Mouse (Mus musculus): ENCODE data around the gene Gm4353. TPM values are rescaled to one million over a fixed set of nuclear protein-coding genes. Genes with fewer than 3 reads are reported as not detected.

The Gm4353 gene
- polyA plus RNA-seq, 1 experiment: 0.18 TPM

DNA sequence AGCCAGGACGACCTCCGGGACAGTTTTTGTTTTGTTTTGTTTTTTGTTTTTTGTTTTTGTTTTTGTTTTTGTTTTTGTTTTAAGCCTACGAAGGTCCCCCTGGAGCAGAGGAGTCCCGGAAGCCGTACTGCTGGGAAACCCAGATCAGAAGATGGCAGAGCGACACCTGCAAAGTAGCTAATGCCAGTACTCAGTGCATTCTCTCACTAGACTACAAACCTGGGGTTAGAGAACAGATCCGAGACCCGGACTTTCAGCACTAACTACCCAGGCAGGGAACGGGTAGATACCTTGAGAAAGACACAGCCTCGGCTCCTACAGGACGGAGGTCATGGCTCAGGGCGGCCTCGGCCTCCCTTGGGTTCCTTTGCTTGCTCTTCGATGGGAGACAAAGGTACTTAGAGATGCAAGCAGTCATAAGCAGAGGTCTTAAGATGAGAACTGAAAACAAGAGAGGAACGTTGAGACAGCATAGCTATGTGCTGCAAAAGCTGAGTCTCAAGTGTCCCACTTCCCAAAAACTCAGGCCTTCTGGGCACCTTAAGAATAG lies 43.9 kb downstream of the Gm4353 start:
- peaks cover 2% of the 10 kb centered on the region; the same call in 1 of the 2 replicates for H3K4me1 ChIP-seq (ENCODE audit: control insufficient read depth, insufficient read depth, insufficient read length, low read length)
- no peaks in the 10 kb centered on the region for H3K36me3 ChIP-seq (ENCODE audit: control insufficient read depth, insufficient read depth, low read length)
- H3K27me3 ChIP-seq (ENCODE audit: control insufficient read depth, insufficient read depth, low read length): peaks cover 18% of the 10 kb centered on the region
- no peak overlapping the region for H3K4me3 ChIP-seq (ENCODE audit: low read depth, low read length)
- H3K27ac ChIP-seq (ENCODE audit: insufficient read depth, low read depth, low read length): no peak overlapping the region
- 34% methylated on average over 15 of the region's 15 CpGs for WGBS
- TF ChIP-seq POLR2A (IDR thresholded peaks at IDR 0.05; ENCODE audit: low read depth, low read length): no peak
- no peak for TF ChIP-seq CTCF (IDR thresholded peaks at IDR 0.05; ENCODE audit: extremely low read depth, insufficient read length, insufficient replicate concordance, low read depth, low read length)

DNA sequence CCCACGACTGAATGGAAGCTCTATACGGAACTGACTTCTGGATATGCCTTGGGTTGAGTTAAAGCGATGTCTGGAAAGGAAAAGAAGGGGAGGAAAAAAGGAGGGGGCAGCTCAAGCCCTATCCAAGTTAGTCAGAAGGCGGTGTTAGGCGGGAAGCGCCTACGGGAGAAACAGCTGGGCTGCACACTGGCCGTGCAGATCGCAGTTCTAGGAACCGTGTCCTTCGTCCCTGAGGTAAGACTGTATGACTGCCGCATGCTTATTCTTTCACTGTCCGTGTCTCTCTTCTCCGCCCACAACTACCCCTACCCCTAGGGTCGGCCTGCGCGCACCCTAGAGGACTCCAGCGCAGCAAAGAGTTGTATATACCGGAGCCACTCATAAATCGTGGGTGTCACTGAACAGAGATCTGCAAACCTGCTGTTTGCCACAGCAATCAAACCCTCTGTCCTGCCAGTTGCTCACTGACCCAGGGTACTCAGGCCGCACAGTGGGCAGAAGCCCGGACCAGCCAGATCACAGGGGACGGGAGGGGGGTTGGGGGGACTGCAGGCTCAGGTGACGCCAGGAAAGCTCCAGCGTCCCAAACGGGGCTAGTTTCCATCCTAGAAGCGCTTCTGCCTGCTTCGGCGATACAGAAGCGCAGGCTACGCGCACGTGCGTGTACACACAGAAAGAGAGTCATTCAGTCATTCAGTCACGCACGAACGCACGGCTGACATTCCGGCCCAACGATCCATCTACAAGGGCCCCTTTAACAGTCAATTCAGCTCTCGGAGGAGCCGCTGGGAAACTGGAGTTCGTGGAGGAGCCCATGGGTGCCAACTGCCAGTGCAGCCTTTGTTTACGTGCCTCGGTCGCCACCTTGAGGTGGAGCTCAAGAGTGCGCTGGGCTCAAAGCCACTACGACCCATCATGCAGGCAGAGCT lies 44.6 kb downstream of the Gm4353 start:
- TF ChIP-seq CTCF (IDR thresholded peaks at IDR 0.05; ENCODE audit: extremely low read depth, insufficient read length, insufficient replicate concordance, low read depth, low read length) (peak; percentile 83), POLR2A (IDR thresholded peaks at IDR 0.05; ENCODE audit: low read depth, low read length) (no peak)
- 1% methylated on average over 48 of the region's 48 CpGs for WGBS
- H3K36me3 ChIP-seq (ENCODE audit: control insufficient read depth, insufficient read depth, low read length): no peaks in the 10 kb centered on the region
- H3K4me1 ChIP-seq (ENCODE audit: control insufficient read depth, insufficient read depth, insufficient read length, low read length): peaks cover 2% of the 10 kb centered on the region; the same call in 1 of the 2 replicates
- H3K4me3 ChIP-seq (ENCODE audit: low read depth, low read length): peak overlapping the region; percentile 64
- H3K27ac ChIP-seq (ENCODE audit: insufficient read depth, low read depth, low read length): no peak overlapping the region
- peaks cover 21% of the 10 kb centered on the region for H3K27me3 ChIP-seq (ENCODE audit: control insufficient read depth, insufficient read depth, low read length)

DNA sequence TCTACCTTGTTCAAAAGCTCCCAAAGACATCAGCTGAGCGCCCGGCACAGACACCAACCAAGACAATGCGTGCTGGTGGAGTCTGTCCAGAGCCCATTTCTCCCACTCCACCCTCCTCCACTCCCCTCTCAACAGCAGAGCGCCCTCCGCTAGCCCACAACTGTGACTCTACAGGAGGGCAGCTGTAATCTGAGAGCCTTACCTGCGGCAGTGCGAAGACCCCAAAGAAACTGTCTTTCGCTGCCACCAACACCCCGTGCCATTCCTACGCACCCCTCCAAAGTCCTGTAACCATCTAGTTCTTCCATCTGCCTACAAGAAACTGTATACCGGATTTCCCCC lies 45.3 kb downstream of the Gm4353 start, which contains the start of gene 1110004F10Rik:
Gene 1110004F10Rik (plus strand): TSS at position 202 of the 342 bp plus-strand sequence.
- Histone ChIP-seq H3K27ac (ENCODE audit: insufficient read depth, low read depth, low read length) (no peak within 1 kb of the TSS), H3K4me1 (ENCODE audit: control insufficient read depth, insufficient read depth, insufficient read length, low read length) (peaks cover 2% of the 10 kb centered on the region; the same call in 1 of the 2 replicates), H3K36me3 (ENCODE audit: control insufficient read depth, insufficient read depth, low read length) (no peaks in the 10 kb centered on the region), H3K27me3 (ENCODE audit: control insufficient read depth, insufficient read depth, low read length) (peaks cover 26% of the 10 kb centered on the region), H3K4me3 (ENCODE audit: low read depth, low read length) (peak within 1 kb of the TSS; percentile 64)
- 4% methylated on average over 11 of the region's 11 CpGs for WGBS
- TF ChIP-seq CTCF (IDR thresholded peaks at IDR 0.05; ENCODE audit: extremely low read depth, insufficient read length, insufficient replicate concordance, low read depth, low read length) (no peak), POLR2A (IDR thresholded peaks at IDR 0.05; ENCODE audit: low read depth, low read length) (no peak)

DNA sequence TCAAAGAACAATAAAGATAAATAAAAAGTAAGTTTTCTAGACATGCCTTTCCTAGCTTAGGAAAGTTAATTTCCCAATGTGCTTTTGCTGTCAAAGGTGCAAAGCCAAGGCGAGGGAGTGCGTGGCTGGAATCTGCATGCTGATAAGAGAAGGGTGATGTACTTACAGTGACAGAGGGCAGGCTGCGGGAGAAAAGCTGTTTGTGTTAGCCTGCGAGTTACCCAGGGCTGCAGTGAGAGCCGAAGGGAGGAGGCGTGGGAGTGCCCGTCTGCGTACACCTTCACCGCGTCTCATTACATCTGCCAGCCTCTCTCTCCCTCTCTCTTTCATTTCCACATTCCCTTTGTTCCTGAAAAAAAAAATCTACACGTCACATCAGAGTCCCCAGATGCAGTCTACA lies 45.9 kb downstream of the Gm4353 start, which contains the start of gene Sox6:
Gene Sox6 (minus strand): TSS at position 286 of the 400 bp plus-strand sequence.
- Histone ChIP-seq H3K27me3 (ENCODE audit: control insufficient read depth, insufficient read depth, low read length) (peaks cover 30% of the 10 kb centered on the region), H3K36me3 (ENCODE audit: control insufficient read depth, insufficient read depth, low read length) (no peaks in the 10 kb centered on the region), H3K27ac (ENCODE audit: insufficient read depth, low read depth, low read length) (no peak within 1 kb of the TSS), H3K4me1 (ENCODE audit: control insufficient read depth, insufficient read depth, insufficient read length, low read length) (peaks cover 2% of the 10 kb centered on the region; the same call in 1 of the 2 replicates), H3K4me3 (ENCODE audit: low read depth, low read length) (peak within 1 kb of the TSS; percentile 64)
- TF ChIP-seq POLR2A (IDR thresholded peaks at IDR 0.05; ENCODE audit: low read depth, low read length) (no peak), CTCF (IDR thresholded peaks at IDR 0.05; ENCODE audit: extremely low read depth, insufficient read length, insufficient replicate concordance, low read depth, low read length) (no peak)
- 1% methylated on average over 11 of the region's 11 CpGs for WGBS

DNA sequence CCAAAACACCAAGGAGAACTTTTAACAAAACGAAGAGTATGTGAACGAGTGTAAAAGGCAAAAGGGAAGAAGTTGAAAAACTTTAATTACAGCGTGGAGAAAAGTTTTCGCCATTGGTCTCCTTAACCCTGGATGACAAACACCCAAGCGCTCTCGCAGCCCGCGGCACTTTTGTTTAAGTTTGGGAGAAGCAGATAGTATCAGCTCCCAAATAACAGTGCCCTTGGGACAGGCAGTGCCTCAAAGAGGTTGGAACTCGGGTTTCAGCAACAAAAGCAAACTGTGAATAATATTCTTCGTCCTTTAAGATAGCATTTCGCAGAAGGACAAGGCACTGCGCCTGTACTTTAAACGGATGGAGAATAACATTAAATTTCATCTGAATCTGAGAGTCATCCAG lies 46.4 kb downstream of the Gm4353 start:
- H3K27me3 ChIP-seq (ENCODE audit: control insufficient read depth, insufficient read depth, low read length): peaks cover 33% of the 10 kb centered on the region
- no peak overlapping the region for H3K27ac ChIP-seq (ENCODE audit: insufficient read depth, low read depth, low read length)
- H3K36me3 ChIP-seq (ENCODE audit: control insufficient read depth, insufficient read depth, low read length): no peaks in the 10 kb centered on the region
- H3K4me1 ChIP-seq (ENCODE audit: control insufficient read depth, insufficient read depth, insufficient read length, low read length): peaks cover 2% of the 10 kb centered on the region; the same call in 1 of the 2 replicates
- TF ChIP-seq POLR2A (IDR thresholded peaks at IDR 0.05; ENCODE audit: low read depth, low read length) (no peak), CTCF (IDR thresholded peaks at IDR 0.05; ENCODE audit: extremely low read depth, insufficient read length, insufficient replicate concordance, low read depth, low read length) (no peak)
- WGBS: 7% methylated on average over 13 of the region's 13 CpGs
- H3K4me3 ChIP-seq (ENCODE audit: low read depth, low read length): 0 out of 2 replicates have a peak overlapping the region, but pooled peaks have one; percentile 4

DNA sequence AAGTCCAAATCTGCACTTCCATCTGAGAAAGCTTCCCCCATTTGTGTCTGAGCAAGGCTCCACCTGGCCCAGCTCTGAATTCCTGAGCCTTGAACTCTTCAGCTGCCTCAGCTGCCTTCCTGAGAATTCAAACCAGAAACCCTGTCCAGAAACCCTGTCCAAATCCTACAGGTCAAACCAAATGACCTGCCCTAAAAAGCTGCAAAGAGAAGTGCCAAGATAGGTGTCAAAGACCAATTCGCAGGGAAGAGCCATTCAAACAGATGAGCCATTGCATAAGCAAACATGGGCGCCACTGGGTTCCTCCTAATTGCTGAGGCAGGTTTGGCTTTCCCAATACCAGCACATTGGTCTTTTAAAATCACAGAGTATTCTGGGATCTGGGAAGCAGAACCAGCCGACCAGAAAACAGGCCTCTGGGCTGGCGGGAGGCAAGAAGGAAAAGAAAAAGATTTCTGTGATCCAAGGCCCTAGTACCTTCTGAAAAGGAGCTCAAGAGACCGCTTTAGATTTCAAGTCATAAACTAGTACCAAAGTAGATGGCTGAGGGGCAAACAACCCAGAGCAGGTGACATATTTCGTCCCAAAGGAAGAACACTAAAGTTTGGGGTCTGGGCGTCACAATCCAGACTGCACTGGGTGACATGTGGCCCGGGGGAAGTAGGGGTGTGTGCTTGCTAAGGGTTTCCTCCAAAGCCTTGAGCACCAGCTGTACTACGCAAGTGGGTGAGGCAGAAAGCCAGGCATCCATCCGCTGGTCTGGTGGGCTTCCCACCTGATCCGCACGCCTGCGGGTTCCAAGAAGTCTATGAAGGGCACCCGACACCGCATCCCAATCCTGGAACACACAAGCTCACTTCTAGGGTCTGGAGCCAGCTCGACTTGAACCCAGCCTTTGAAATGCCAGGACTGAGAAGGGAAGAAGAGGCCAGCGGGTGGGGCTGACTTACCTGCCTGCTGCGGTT lies 47.6 kb downstream of the Gm4353 start:
- no peak for TF ChIP-seq POLR2A (IDR thresholded peaks at IDR 0.05; ENCODE audit: low read depth, low read length)
- no peak for TF ChIP-seq CTCF (IDR thresholded peaks at IDR 0.05; ENCODE audit: extremely low read depth, insufficient read length, insufficient replicate concordance, low read depth, low read length)
- 70% methylated on average over 18 of the region's 18 CpGs for WGBS
- Histone ChIP-seq H3K27me3 (ENCODE audit: control insufficient read depth, insufficient read depth, low read length) (peaks cover 38% of the 10 kb centered on the region), H3K4me1 (ENCODE audit: control insufficient read depth, insufficient read depth, insufficient read length, low read length) (peaks cover 4% of the 10 kb centered on the region; the same call in 1 of the 2 replicates), H3K27ac (ENCODE audit: insufficient read depth, low read depth, low read length) (no peak overlapping the region), H3K36me3 (ENCODE audit: control insufficient read depth, insufficient read depth, low read length) (no peaks in the 10 kb centered on the region), H3K4me3 (ENCODE audit: low read depth, low read length) (peak overlapping the region; percentile 1)

All from small intestine, adult 2 months (tissue).